Mouse (Mus musculus): ENCODE measurements around the gene Tmem141. TPM values are rescaled to one million over a fixed set of nuclear protein-coding genes. Genes with fewer than 3 reads are reported as not detected.

The Tmem141 gene
- polyA plus RNA-seq, 1 experiment from 2014 or later = 18.3 TPM

DNA sequence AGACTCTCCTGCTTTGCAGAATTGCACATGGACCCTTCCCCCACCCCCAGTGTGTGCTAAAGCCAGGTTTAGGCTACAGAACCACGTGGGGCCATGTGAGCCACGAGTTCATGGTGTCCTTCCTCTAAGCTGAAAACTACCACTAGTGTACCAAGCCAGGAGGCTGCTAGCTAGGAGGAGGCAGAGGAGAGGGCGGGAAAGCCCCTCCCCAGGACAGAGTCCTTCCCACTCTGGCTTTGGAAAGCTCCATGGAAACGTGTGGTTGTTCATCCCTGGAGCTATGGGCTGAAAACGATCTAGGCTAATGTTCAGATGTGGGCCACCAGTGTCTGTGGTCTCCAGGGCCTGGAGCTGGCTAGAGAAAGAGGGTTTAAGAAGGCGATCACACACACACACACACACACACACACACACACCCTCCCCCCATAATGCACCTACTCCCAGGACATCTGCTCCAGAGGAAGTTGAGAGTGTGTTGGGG lies 41.1 kb downstream of the Tmem141 start:
- Histone ChIP-seq H3K9me3 (no peaks in the 10 kb centered on the region), H3K4me1 (replicated peaks) (peaks cover 74% of the 10 kb centered on the region), H3K27me3 (ENCODE audit: insufficient read depth, poor library complexity, severe bottlenecking) (peaks cover 59% of the 10 kb centered on the region), H3K36me3 (peaks cover 33% of the 10 kb centered on the region), H3K4me3 (peak overlapping the region; percentile 46; the same call in 1 of the 2 replicates), H3K27ac (no peak overlapping the region)
- 53% methylated on average over 6 of the region's 6 CpGs for WGBS
- DNase-seq (ENCODE audit: low spot score) = no peak

DNA sequence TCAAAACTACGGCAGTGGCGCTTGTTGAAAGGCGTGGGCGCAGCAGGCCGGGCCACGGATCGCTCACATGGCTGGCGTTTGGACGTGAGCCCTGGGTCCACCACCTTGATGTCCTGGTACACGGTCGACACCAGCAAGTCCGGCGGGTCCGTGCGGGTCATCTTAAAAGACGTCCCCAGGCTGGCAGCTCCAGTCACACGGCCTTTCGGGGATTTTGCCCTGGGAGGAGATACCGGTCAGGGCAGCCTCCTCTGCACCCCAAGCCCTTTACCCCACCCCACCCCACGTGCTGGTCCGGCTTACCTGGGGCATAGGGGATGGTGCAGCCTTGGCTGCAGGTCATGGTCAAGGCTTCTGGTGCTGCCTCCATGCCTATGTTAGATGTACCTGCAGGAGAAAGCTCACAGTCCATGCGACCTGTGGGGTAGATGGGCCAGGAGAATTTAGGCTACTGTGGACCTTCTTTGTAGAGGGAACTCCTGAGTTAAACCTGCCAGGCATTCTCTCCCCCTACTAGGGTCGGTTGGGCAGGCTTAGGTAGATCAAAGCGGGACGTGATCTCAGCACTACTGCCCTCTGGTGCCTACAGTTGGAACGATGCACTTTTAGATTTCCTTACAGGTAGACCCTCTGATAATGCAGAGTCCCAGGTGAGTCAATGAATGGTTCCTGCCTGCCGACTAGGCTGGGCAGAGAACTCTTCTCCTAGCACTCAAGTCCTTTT lies 41.9 kb downstream of the Tmem141 start:
- WGBS = 7% methylated on average over 27 of the region's 27 CpGs
- no peak for DNase-seq (ENCODE audit: low spot score)
- H3K36me3 ChIP-seq = peaks cover 25% of the 10 kb centered on the region
- peak overlapping the region; percentile 43 for H3K4me3 ChIP-seq
- H3K27me3 ChIP-seq (ENCODE audit: insufficient read depth, poor library complexity, severe bottlenecking) = peaks cover 62% of the 10 kb centered on the region
- no peak overlapping the region for H3K27ac ChIP-seq
- H3K4me1 ChIP-seq (replicated peaks) = peaks cover 80% of the 10 kb centered on the region
- no peaks in the 10 kb centered on the region for H3K9me3 ChIP-seq

GRCm38 (mm10) chr2:25578796-25579736 lies 42.7 kb downstream of the Tmem141 start:
- Histone ChIP-seq H3K4me1 (replicated peaks) (peaks cover 84% of the 10 kb centered on the region), H3K27ac (no peak overlapping the region), H3K27me3 (ENCODE audit: insufficient read depth, poor library complexity, severe bottlenecking) (peaks cover 62% of the 10 kb centered on the region), H3K4me3 (peak overlapping the region; percentile 43), H3K36me3 (peaks cover 17% of the 10 kb centered on the region), H3K9me3 (no peaks in the 10 kb centered on the region)
- peak; percentile 41 for DNase-seq (ENCODE audit: low spot score)
- 4% methylated on average over 77 of the region's 77 CpGs for WGBS

- H3K4me1 ChIP-seq (replicated peaks) = peaks cover 88% of the 10 kb centered on the region
- H3K36me3 ChIP-seq = peaks cover 10% of the 10 kb centered on the region
- WGBS = 4% methylated on average over 75 of the region's 75 CpGs
- H3K4me3 ChIP-seq = peak overlapping the region; percentile 43
- H3K27ac ChIP-seq = no peak overlapping the region; the same call in 1 of the 2 replicates
- H3K27me3 ChIP-seq (ENCODE audit: insufficient read depth, poor library complexity, severe bottlenecking) = peaks cover 62% of the 10 kb centered on the region
- H3K9me3 ChIP-seq = no peaks in the 10 kb centered on the region
- DNase-seq (ENCODE audit: low spot score) = peak; percentile 70
Observed at GRCm38 (mm10) chr2:25577951-25578795, 43.6 kb downstream of the Tmem141 start.

GRCm38 (mm10) chr2:25576965-25577891 lies 44.6 kb downstream of the Tmem141 start:
- 14% methylated on average over 92 of the region's 92 CpGs for WGBS
- H3K27ac ChIP-seq = no peak overlapping the region; the same call in 1 of the 2 replicates
- H3K4me1 ChIP-seq (replicated peaks) = peaks cover 85% of the 10 kb centered on the region
- peaks cover 10% of the 10 kb centered on the region for H3K36me3 ChIP-seq
- DNase-seq (ENCODE audit: low spot score) = peak; percentile 23
- H3K27me3 ChIP-seq (ENCODE audit: insufficient read depth, poor library complexity, severe bottlenecking) = peaks cover 62% of the 10 kb centered on the region
- no peaks in the 10 kb centered on the region for H3K9me3 ChIP-seq
- peak overlapping the region; percentile 43 for H3K4me3 ChIP-seq

DNA sequence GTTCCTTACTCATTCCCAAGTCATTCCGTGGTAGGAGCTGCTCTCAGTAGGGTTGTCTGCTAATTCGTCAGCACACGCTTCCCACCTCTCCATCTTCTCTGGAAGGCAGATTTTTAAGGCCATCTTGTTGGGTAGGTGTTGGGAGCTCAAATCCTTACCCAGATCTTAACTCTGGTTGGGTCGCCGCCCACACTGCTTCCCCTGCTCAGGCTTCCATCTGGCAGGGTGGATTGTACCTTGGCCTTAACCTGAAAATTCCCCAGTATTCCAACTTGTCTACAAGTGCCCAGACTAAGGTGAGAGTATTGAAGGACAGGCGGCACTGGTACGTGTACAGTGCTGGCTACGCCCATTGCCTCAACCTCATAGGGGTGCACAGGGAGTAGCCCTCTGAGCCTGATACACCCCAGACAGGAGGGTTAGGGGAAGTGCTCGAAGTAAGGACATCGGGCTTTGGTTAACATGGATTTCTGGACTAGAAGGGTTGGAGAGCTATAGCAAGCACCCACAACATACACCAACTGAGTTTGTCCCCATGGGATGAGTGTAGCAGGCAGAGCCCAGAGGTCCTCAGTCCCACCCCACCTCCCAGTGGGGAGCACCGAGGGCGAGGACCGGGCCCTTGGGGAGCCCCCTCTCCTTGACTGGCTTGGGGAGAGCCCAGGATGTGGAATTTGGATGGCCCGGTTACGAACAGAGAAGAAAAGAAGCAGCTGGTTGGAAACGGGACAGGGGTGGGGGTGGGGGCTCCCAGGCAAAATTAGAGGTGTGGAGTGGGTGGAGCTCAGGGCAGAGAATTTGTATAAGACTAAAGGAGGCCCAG lies 45.6 kb downstream of the Tmem141 start:
- H3K27ac ChIP-seq = no peak overlapping the region
- peaks cover 76% of the 10 kb centered on the region for H3K4me1 ChIP-seq (replicated peaks)
- H3K27me3 ChIP-seq (ENCODE audit: insufficient read depth, poor library complexity, severe bottlenecking) = peaks cover 59% of the 10 kb centered on the region
- 73% methylated on average over 16 of the region's 16 CpGs for WGBS
- DNase-seq (ENCODE audit: low spot score) = no peak
- H3K4me3 ChIP-seq = peak overlapping the region; percentile 73; the same call in 1 of the 2 replicates
- H3K36me3 ChIP-seq = peaks cover 19% of the 10 kb centered on the region
- no peaks in the 10 kb centered on the region for H3K9me3 ChIP-seq

DNA sequence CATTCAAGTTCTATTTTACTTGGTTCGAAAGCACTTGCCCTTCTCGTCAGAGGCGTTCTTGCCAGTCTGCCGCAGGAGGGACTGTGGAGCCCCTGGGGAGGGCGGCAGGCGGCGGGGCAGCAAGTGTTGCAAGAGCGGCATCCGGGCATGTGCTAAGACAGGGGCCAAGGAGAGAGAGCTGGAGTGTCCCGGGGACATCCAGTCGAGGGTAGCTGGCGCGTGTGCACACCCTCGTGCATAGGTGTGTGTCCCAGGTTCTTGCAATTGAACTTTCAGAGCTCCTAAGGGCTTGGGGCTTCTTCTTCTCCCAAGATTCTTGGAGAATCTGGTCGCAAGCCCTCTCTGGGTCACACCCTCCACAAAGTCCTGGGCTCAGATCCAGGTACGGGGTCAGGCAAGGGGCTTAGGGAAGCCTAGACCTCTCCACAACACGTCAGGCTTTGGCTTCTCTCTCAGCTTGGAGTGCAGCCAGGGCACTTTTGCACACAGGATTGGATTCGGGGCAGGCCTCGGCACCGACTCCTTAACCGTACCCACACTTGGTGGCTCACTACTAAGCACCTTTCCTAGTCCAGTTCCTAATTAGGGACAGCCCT lies 46.3 kb downstream of the Tmem141 start:
- Histone ChIP-seq H3K27me3 (ENCODE audit: insufficient read depth, poor library complexity, severe bottlenecking) (peaks cover 52% of the 10 kb centered on the region), H3K4me3 (peak overlapping the region; percentile 73), H3K4me1 (replicated peaks) (peaks cover 69% of the 10 kb centered on the region), H3K9me3 (no peaks in the 10 kb centered on the region), H3K27ac (peak overlapping the region; percentile 93), H3K36me3 (peaks cover 26% of the 10 kb centered on the region)
- WGBS = 17% methylated on average over 21 of the region's 21 CpGs
- no peak for DNase-seq (ENCODE audit: low spot score)

GRCm38 (mm10) chr2:25574579-25575431 lies 47.0 kb downstream of the Tmem141 start, which contains the start of the genes Mamdc4 and Phpt1:
Gene Mamdc4, minus strand, starts transcription at chr2:25574845.
Gene Phpt1, minus strand, starts transcription at chr2:25575224.
- peak within 1 kb of the TSS; percentile 73 for H3K4me3 ChIP-seq
- peak; percentile 98 for DNase-seq (ENCODE audit: low spot score)
- peak within 1 kb of the TSS; percentile 93 for H3K27ac ChIP-seq
- H3K4me1 ChIP-seq (replicated peaks) = peaks cover 67% of the 10 kb centered on the region
- under 1% methylated on average over 44 of the region's 45 CpGs for WGBS
- no peaks in the 10 kb centered on the region for H3K9me3 ChIP-seq
- peaks cover 33% of the 10 kb centered on the region for H3K36me3 ChIP-seq
- peaks cover 45% of the 10 kb centered on the region for H3K27me3 ChIP-seq (ENCODE audit: insufficient read depth, poor library complexity, severe bottlenecking)

GRCm38 (mm10) chr2:25574136-25574535 lies 47.7 kb downstream of the Tmem141 start:
- Histone ChIP-seq H3K27ac (peak overlapping the region; percentile 93), H3K36me3 (peaks cover 40% of the 10 kb centered on the region), H3K9me3 (no peaks in the 10 kb centered on the region), H3K27me3 (ENCODE audit: insufficient read depth, poor library complexity, severe bottlenecking) (peaks cover 38% of the 10 kb centered on the region), H3K4me3 (peak overlapping the region; percentile 73), H3K4me1 (replicated peaks) (peaks cover 60% of the 10 kb centered on the region)
- 20% methylated on average over 11 of the region's 11 CpGs for WGBS
- DNase-seq (ENCODE audit: low spot score) = no peak

- H3K36me3 ChIP-seq = peaks cover 50% of the 10 kb centered on the region
- no peak for DNase-seq (ENCODE audit: low spot score)
- 95% methylated on average over 2 of the region's 2 CpGs for WGBS
Observed at GRCm38 (mm10) chr2:25573068-25573467, 48.7 kb downstream of the Tmem141 start.

More at GRCm38 (mm10) chr2:25573068-25573467, 48.7 kb downstream of the Tmem141 start:
- Histone ChIP-seq H3K4me1 (replicated peaks) (peaks cover 54% of the 10 kb centered on the region), H3K27ac (no peak overlapping the region), H3K27me3 (ENCODE audit: insufficient read depth, poor library complexity, severe bottlenecking) (peaks cover 27% of the 10 kb centered on the region), H3K9me3 (no peaks in the 10 kb centered on the region), H3K4me3 (peak overlapping the region; percentile 73; the same call in 1 of the 2 replicates)

Measured in hindbrain, embryonic 10.5 days (tissue).